Mouse (Mus musculus) intestine, postnatal 0 days (tissue): ENCODE data around the gene Arf6. TPM values are rescaled to one million over a fixed set of nuclear protein-coding genes. Genes with fewer than 3 reads are reported as not detected.
"Not testable (repeated sequence)": the region's sequence is repeated elsewhere in the genome, so short reads cannot be mapped to it uniquely, and the experiment has no call there.

Experiments used
- ATAC-seq: fragments of 200-750 bp; cut with Nextera tagmentation; 2 replicates; pipeline ENCODE4 v1.8.0; 2017; ENCODE audit warnings: mild to moderate bottlenecking, moderate TSS enrichment, moderate library complexity
- H3K27ac ChIP-seq: fragments of 300-500 bp; sonication (generic); 2 replicates; pipeline ENCODE4 v1.5.1; 2014; ENCODE audit warnings: mild to moderate bottlenecking, low read depth, low read length, moderate library complexity
- H3K27me3 ChIP-seq: fragments of 300-500 bp; sonication (generic); replicated peaks from 2 replicates; pipeline ENCODE4 v1.6.1; 2014; ENCODE audit warnings: low read length, mixed read lengths; ENCODE audit not compliant: control insufficient read depth, insufficient read depth
- H3K36me3 ChIP-seq: fragments of 300-500 bp; sonication (generic); 2 replicates; pipeline ENCODE4 v1.6.1; 2014; ENCODE audit warnings: mild to moderate bottlenecking, moderate library complexity; ENCODE audit not compliant: control insufficient read depth, insufficient read depth
- H3K4me1 ChIP-seq: fragments of 300-500 bp; sonication (generic); replicated peaks from 2 replicates; pipeline ENCODE4 v1.6.1; 2014; ENCODE audit warnings: antibody characterized with exemption, low read length, mixed read lengths; ENCODE audit not compliant: control insufficient read depth, insufficient read depth
- H3K4me2 ChIP-seq: fragments of 300-500 bp; sonication (generic); replicated peaks from 2 replicates; pipeline ENCODE4 v1.6.1; 2014; ENCODE audit warnings: low read depth, mild to moderate bottlenecking, moderate library complexity
- H3K4me3 ChIP-seq: fragments of 300-500 bp; sonication (generic); 2 replicates; pipeline ENCODE4 v1.5.1; 2014; ENCODE audit warnings: low read depth, low read length
- H3K9ac ChIP-seq: fragments of 300-500 bp; sonication (generic); 2 replicates; pipeline ENCODE4 v1.6.1; 2014; ENCODE audit warnings: mild to moderate bottlenecking, low read depth, low read length
- H3K9me3 ChIP-seq: fragments of 300-500 bp; sonication (generic); 2 replicates; pipeline ENCODE4 v1.6.1; 2016; ENCODE audit warnings: mixed run types; ENCODE audit not compliant: control insufficient read depth
- CTCF ChIP-seq: sonication (generic); IDR thresholded peaks from 2 replicates; pipeline ENCODE4 v1.5.1; 2016; ENCODE audit warnings: low read depth, mild to moderate bottlenecking, control low read depth, antibody characterized with exemption, moderate library complexity
- WGBS: fragments of 180-500 bp; shearing (Covaris S2); extraction: QIAGEN DNeasy Blood & Tissue Kit; methylation state at CpG from one replicate; pipeline ENCODE4 v1.1.7; 2014; 5-methylcytosine and 5-hydroxymethylcytosine counted together
- polyA plus RNA-seq: library from polyadenylated mRNA; unstranded; fragments of >200 nt; fragmentation: Nextera tagmentation; extraction: Ambion mirVana; gene quantifications from 2 replicates; pipeline ENCODE4 v1.2.1, GENCODE M21; 2015

Gene Arf6
- polyA plus RNA-seq, 1 experiment from 2014 or later: 86.3 TPM

DNA sequence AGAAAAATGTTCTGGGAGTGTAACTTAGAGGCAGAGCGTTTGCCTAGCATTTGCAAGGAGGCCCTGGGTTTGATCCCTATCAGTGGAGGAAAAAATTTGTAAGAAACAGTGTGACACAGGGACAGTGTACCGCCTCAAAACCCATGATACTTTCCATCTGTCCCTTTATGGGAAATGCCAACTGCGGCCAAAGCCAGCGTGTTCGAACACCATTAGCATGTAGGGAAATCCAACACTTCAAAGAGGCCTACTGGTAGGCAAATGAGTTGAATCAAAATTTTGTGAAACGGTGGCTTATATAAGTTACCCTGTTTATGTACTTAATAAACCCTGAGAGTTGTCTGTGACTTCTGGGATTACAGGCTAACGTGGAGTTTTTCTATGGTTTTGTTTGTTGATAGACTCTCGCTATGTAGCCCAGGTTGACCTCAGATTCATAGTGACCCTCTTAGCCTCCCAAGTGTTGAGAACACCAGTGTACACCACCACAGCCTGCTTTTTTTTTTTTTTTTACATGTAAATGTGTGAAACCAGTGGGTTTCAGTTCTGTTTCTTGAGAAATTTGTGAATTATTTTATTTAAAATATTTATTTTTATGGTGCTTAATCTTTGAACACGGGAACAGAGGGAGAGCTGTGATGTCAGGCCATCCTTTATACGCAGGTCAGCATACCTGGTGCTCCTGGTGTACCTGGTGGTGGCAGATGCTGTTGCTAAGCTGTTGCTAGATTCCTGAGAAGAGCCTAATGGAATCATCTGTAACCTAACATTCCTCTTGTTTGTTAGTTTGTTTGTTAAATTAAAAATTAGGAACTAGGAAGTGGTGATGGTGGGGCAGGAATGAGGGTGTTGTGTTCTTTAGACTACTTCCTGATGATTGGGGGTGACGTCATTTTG lies 6.9 kb downstream of the Arf6 start:
- H3K9ac ChIP-seq: no peak overlapping the region
- no peak overlapping the region for H3K4me2 ChIP-seq
- no peaks in the 10 kb centered on the region for H3K9me3 ChIP-seq
- H3K27ac ChIP-seq: no peak overlapping the region
- ATAC-seq: no peak
- H3K4me1 ChIP-seq: no peaks in the 10 kb centered on the region
- H3K27me3 ChIP-seq: no peaks in the 10 kb centered on the region
- no peaks in the 10 kb centered on the region; the same call in 1 of the 2 replicates for H3K36me3 ChIP-seq
- TF ChIP-seq CTCF: no peak
- H3K4me3 ChIP-seq: no peak overlapping the region
- WGBS: 83% methylated on average over 11 of the region's 11 CpGs

DNA sequence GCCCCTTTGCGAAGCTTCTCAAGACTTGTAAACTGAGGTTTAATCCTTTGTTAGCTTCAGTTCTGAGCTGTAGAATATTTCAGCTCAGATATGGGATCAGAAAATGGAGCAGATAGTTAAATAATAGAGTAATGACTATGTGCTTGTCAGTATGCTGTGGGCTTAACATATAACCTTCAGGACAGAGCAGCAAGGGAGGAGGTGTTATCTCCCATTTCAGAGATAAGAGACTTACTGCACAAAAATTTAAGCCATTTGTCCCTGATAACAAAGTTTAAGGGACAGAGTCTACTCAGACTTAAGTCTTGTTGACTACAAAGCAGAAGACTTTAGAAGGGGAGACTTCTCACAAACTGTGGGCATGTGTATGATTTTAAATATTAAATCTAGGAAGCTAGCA lies 10.9 kb downstream of the Arf6 start:
- WGBS: 60% methylated on average over 1 of the region's 1 CpGs
- no peaks in the 10 kb centered on the region; the same call in 1 of the 2 replicates for H3K36me3 ChIP-seq
- no peak overlapping the region for H3K9ac ChIP-seq
- no peak for TF ChIP-seq CTCF
- no peak overlapping the region for H3K4me3 ChIP-seq
- H3K4me2 ChIP-seq: no peak overlapping the region
- no peak overlapping the region for H3K27ac ChIP-seq
- H3K27me3 ChIP-seq: no peaks in the 10 kb centered on the region
- H3K4me1 ChIP-seq: no peaks in the 10 kb centered on the region
- no peak for ATAC-seq
- no peaks in the 10 kb centered on the region for H3K9me3 ChIP-seq

- Histone ChIP-seq H3K4me3 (no peak overlapping the region), H3K9me3 (no peaks in the 10 kb centered on the region), H3K36me3 (no peaks in the 10 kb centered on the region; the same call in 1 of the 2 replicates), H3K4me1 (no peaks in the 10 kb centered on the region), H3K27me3 (no peaks in the 10 kb centered on the region), H3K9ac (no peak overlapping the region), H3K4me2 (no peak overlapping the region), H3K27ac (no peak overlapping the region)
- no peak for ATAC-seq
- no peak for TF ChIP-seq CTCF
- 84% methylated on average over 5 of the region's 5 CpGs for WGBS
Observed at GRCm38 (mm10) chr12:69384606-69385005, 12.7 kb downstream of the Arf6 start.

DNA sequence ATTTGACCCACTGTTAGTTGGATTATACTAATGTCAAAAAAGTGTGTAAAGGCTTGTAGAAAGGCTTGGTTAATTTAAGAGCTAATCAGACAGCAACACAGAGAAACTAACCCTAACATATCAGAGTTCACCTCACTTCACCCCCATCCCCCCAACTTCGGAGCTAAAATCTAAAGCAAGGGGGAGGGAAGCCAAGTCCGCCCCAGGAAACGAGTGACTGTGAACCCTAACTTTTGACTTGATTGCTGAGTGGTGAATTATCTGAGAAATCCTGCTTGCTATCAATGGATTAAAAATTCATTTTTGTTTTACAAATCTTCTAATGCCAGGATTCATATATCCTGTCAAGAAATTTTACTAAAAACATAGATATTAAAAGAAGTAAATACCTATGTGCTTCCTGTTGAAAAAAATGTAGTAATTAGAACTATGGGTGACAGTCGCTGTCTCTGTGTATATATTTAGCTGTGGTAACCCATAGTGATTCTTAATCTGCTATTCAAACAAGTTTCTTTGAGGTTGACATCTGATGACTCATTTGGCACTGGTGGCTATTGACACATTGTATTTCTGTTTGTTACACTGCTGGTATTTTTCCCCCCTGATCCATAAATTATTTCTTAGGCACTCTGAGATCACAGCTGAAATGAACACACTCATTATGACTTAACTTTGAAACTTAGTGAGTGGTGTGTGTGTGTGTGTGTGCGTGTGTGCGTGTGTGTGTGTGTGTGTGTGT lies 13.8 kb downstream of the Arf6 start:
- no peaks in the 10 kb centered on the region for H3K27me3 ChIP-seq
- WGBS: 75% methylated on average over 6 of the region's 6 CpGs
- H3K36me3 ChIP-seq: no peaks in the 10 kb centered on the region
- H3K4me3 ChIP-seq: no peak overlapping the region
- ATAC-seq: no peak
- H3K9ac ChIP-seq: no peak overlapping the region
- no peaks in the 10 kb centered on the region for H3K4me1 ChIP-seq
- H3K27ac ChIP-seq: no peak overlapping the region
- no peak overlapping the region for H3K4me2 ChIP-seq
- no peaks in the 10 kb centered on the region for H3K9me3 ChIP-seq
- TF ChIP-seq CTCF: no peak

DNA sequence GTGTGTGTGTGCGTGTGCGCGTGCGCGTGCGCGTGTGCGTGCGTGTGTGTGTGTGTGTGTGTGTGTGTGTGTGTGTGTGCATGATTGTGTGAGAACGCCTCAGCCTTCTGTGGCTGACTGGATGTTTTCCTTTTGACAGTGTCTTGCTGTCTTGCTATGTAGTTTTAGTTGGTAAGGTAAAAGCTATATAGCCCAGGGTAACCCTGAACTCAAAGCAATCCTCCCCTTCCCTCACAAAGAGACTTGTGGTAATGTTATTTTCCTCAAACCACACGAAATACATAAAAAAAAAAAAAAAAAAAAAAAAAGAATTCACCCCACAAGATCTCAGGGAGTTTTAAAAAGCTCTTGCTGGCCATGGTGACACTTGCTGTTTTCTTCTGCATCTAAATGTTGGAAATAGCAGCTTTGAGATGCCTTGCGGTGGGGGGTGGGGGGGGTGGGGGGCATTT lies 14.4 kb downstream of the Arf6 start:
- H3K27me3 ChIP-seq, H3K4me1 ChIP-seq, H3K27ac ChIP-seq, H3K4me2 ChIP-seq, H3K9ac ChIP-seq, H3K4me3 ChIP-seq, H3K9me3 ChIP-seq, H3K36me3 ChIP-seq, ATAC-seq: not testable (repeated sequence)
- WGBS: 80% methylated on average over 12 of the region's 12 CpGs

DNA sequence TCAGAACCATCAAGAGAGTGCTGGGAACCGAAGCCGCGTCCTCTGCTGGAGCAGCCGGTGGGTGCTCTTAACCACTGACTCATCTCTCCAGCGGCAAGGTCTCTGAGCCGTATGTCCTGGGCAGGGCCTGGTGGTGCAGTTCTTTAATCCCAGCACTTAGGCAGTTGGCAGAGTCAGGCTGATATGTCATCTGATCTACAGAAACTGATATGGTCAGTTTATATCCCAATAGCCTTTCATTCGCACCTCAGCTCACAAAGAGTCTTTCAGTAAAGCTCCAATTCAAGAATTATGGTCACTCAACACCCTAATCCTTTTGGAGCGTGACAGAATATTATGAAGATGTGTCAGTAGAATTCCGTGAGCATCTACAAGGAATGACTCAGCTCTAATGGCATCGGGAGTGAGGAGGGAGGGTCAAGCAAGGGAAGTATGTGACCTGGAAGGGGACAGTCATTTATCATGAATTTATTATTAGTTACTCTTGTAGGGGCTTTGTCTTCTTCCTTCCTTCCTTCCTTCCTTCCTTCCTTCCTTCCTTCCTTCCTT lies 16.4 kb downstream of the Arf6 start:
- 96% methylated on average over 10 of the region's 10 CpGs for WGBS
- Histone ChIP-seq H3K9ac (no peak overlapping the region), H3K4me3 (no peak overlapping the region), H3K36me3 (no peaks in the 10 kb centered on the region), H3K27me3 (no peaks in the 10 kb centered on the region), H3K9me3 (no peaks in the 10 kb centered on the region), H3K27ac (no peak overlapping the region), H3K4me2 (no peak overlapping the region), H3K4me1 (no peaks in the 10 kb centered on the region)
- no peak for ATAC-seq
- no peak for TF ChIP-seq CTCF
